Mouse (Mus musculus) limb, embryonic 13.5 days (tissue): ENCODE measurements at regions not wholly inside any gene's neighbourhood (a gene's known extent, or its start where the extent isn't known, plus 50 kb on each side); places are given as distances from the start of the nearest gene placed in this dataset.

Source experiments
- ATAC-seq: fragments of 200-750 bp; cut with Nextera tagmentation; 2 replicates; pipeline ENCODE4 v1.8.0; 2017; ENCODE audit warnings: low read depth, moderate number of reproducible peaks, moderate TSS enrichment; ENCODE audit not compliant: low FRiP score
- H3K27ac ChIP-seq: fragments of 300-500 bp; sonication (generic); 2 replicates; pipeline ENCODE4 v1.5.1; 2015; ENCODE audit warnings: inconsistent platforms, mild to moderate bottlenecking, moderate library complexity
- H3K27me3 ChIP-seq: fragments of 300-500 bp; sonication (generic); 2 replicates; pipeline ENCODE4 v1.6.1; 2015; ENCODE audit warnings: mild to moderate bottlenecking, inconsistent platforms
- H3K36me3 ChIP-seq: fragments of 300-500 bp; sonication (generic); 2 replicates; pipeline ENCODE4 v1.6.1; 2015; ENCODE audit warnings: inconsistent platforms, mild to moderate bottlenecking, moderate library complexity
- H3K4me1 ChIP-seq: fragments of 300-500 bp; sonication (generic); 2 replicates; pipeline ENCODE4 v1.6.1; 2015; ENCODE audit warnings: inconsistent platforms
- H3K4me2 ChIP-seq: fragments of 300-500 bp; sonication (generic); replicated peaks from 2 replicates; pipeline ENCODE4 v1.6.1; 2015; ENCODE audit warnings: inconsistent platforms, mild to moderate bottlenecking, moderate library complexity
- H3K4me3 ChIP-seq: fragments of 300-500 bp; sonication (generic); 2 replicates; pipeline ENCODE4 v1.5.1; 2015; ENCODE audit warnings: moderate library complexity, mild to moderate bottlenecking, inconsistent platforms
- H3K9ac ChIP-seq: fragments of 300-500 bp; sonication (generic); 2 replicates; pipeline ENCODE4 v1.6.1; 2015; ENCODE audit warnings: mild to moderate bottlenecking, inconsistent platforms
- H3K9me3 ChIP-seq: fragments of 300-500 bp; sonication (generic); 2 replicates; pipeline ENCODE4 v1.6.1; 2016; ENCODE audit warnings: inconsistent platforms
- WGBS: fragments of 180-500 bp; shearing (Covaris S2); methylation state at CpG from one replicate; pipeline ENCODE4 v1.1.7; 2015; 5-methylcytosine and 5-hydroxymethylcytosine counted together

GRCm38 (mm10) chr1:92337450-92337849, 136.2 kb downstream of the Ndufa10 start:
- no peak overlapping the region for H3K4me3 ChIP-seq
- no peak for ATAC-seq
- H3K4me1 ChIP-seq, result peaks cover 9% of the 10 kb centered on the region; the same call in 1 of the 2 replicates
- H3K36me3 ChIP-seq, result no peaks in the 10 kb centered on the region
- 18% methylated on average over 8 of the region's 8 CpGs for WGBS
- H3K9ac ChIP-seq, result no peak overlapping the region
- H3K27me3 ChIP-seq, result no peaks in the 10 kb centered on the region
- peaks cover 11% of the 10 kb centered on the region for H3K9me3 ChIP-seq
- H3K4me2 ChIP-seq, result no peak overlapping the region
- H3K27ac ChIP-seq, result peak overlapping the region; percentile 22; the same call in 1 of the 2 replicates

GRCm38 (mm10) chr1:92332248-92332584, 136.7 kb upstream of the Hdac4 start:
- WGBS, result 73% methylated on average over 7 of the region's 7 CpGs
- Histone ChIP-seq H3K4me3 (no peak overlapping the region), H3K36me3 (no peaks in the 10 kb centered on the region), H3K27me3 (no peaks in the 10 kb centered on the region), H3K9me3 (peaks cover 4% of the 10 kb centered on the region; the same call in 1 of the 2 replicates), H3K4me1 (peaks cover 15% of the 10 kb centered on the region), H3K9ac (no peak overlapping the region), H3K4me2 (no peak overlapping the region), H3K27ac (no peak overlapping the region)
- ATAC-seq, result no peak

- peaks cover 14% of the 10 kb centered on the region for H3K4me1 ChIP-seq
- no peaks in the 10 kb centered on the region for H3K36me3 ChIP-seq
- peaks cover 4% of the 10 kb centered on the region; the same call in 1 of the 2 replicates for H3K9me3 ChIP-seq
- 78% methylated on average over 5 of the region's 5 CpGs for WGBS
- H3K27me3 ChIP-seq, result no peaks in the 10 kb centered on the region
- H3K9ac ChIP-seq, result no peak overlapping the region
- H3K4me2 ChIP-seq, result no peak overlapping the region
- H3K4me3 ChIP-seq, result no peak overlapping the region
- no peak overlapping the region for H3K27ac ChIP-seq
- no peak for ATAC-seq
Observed at GRCm38 (mm10) chr1:92331559-92332247, 136.2 kb upstream of the Hdac4 start.

GRCm38 (mm10) chr1:92330181-92330580, 134.7 kb upstream of the Hdac4 start:
- H3K36me3 ChIP-seq, result no peaks in the 10 kb centered on the region
- no peaks in the 10 kb centered on the region for H3K27me3 ChIP-seq
- 0 out of 2 replicates have a peak overlapping the region, but pooled peaks have one; percentile 1 for H3K4me2 ChIP-seq
- no peak overlapping the region for H3K27ac ChIP-seq
- WGBS, result 79% methylated on average over 5 of the region's 5 CpGs
- no peak overlapping the region for H3K4me3 ChIP-seq
- peaks cover 18% of the 10 kb centered on the region for H3K4me1 ChIP-seq
- peaks cover 4% of the 10 kb centered on the region; the same call in 1 of the 2 replicates for H3K9me3 ChIP-seq
- H3K9ac ChIP-seq, result no peak overlapping the region
- no peak for ATAC-seq

- no peak for ATAC-seq
- Histone ChIP-seq H3K9ac (no peak overlapping the region), H3K9me3 (peaks cover 4% of the 10 kb centered on the region; the same call in 1 of the 2 replicates), H3K4me1 (peaks cover 18% of the 10 kb centered on the region), H3K4me2 (no peak overlapping the region), H3K27ac (no peak overlapping the region), H3K36me3 (no peaks in the 10 kb centered on the region), H3K27me3 (no peaks in the 10 kb centered on the region), H3K4me3 (no peak overlapping the region)
- WGBS, result 66% methylated on average over 7 of the region's 7 CpGs
Observed at GRCm38 (mm10) chr1:92329491-92329890, 134.0 kb upstream of the Hdac4 start.

GRCm38 (mm10) chr1:92327141-92327540, 131.6 kb upstream of the Hdac4 start:
- Histone ChIP-seq H3K4me3 (no peak overlapping the region), H3K4me1 (peaks cover 21% of the 10 kb centered on the region), H3K9ac (no peak overlapping the region), H3K27ac (no peak overlapping the region), H3K27me3 (no peaks in the 10 kb centered on the region), H3K4me2 (no peak overlapping the region), H3K36me3 (no peaks in the 10 kb centered on the region), H3K9me3 (no peaks in the 10 kb centered on the region)
- no peak for ATAC-seq
- WGBS, result 81% methylated on average over 6 of the region's 6 CpGs

GRCm38 (mm10) chr1:92325281-92325680, 129.8 kb upstream of the Hdac4 start:
- Histone ChIP-seq H3K27ac (no peak overlapping the region), H3K4me1 (peaks cover 18% of the 10 kb centered on the region), H3K9ac (no peak overlapping the region), H3K9me3 (no peaks in the 10 kb centered on the region), H3K4me3 (no peak overlapping the region), H3K4me2 (no peak overlapping the region), H3K36me3 (no peaks in the 10 kb centered on the region), H3K27me3 (no peaks in the 10 kb centered on the region)
- 81% methylated on average over 7 of the region's 7 CpGs for WGBS
- no peak for ATAC-seq

GRCm38 (mm10) chr1:92324091-92324950, 128.8 kb upstream of the Hdac4 start:
- no peak for ATAC-seq
- 65% methylated on average over 14 of the region's 14 CpGs for WGBS
- Histone ChIP-seq H3K4me3 (no peak overlapping the region), H3K9ac (no peak overlapping the region), H3K27ac (no peak overlapping the region), H3K4me1 (peaks cover 10% of the 10 kb centered on the region), H3K4me2 (no peak overlapping the region), H3K9me3 (no peaks in the 10 kb centered on the region), H3K27me3 (no peaks in the 10 kb centered on the region), H3K36me3 (no peaks in the 10 kb centered on the region)

GRCm38 (mm10) chr1:92317131-92317530, 121.6 kb upstream of the Hdac4 start:
- Histone ChIP-seq H3K9ac (no peak overlapping the region), H3K36me3 (no peaks in the 10 kb centered on the region), H3K27me3 (no peaks in the 10 kb centered on the region), H3K4me1 (peaks cover 7% of the 10 kb centered on the region; the same call in 1 of the 2 replicates), H3K27ac (no peak overlapping the region), H3K4me2 (no peak overlapping the region), H3K9me3 (no peaks in the 10 kb centered on the region), H3K4me3 (no peak overlapping the region)
- no peak for ATAC-seq
- 84% methylated on average over 4 of the region's 4 CpGs for WGBS

- H3K9ac ChIP-seq, result no peak overlapping the region
- no peak for ATAC-seq
- peaks cover 7% of the 10 kb centered on the region; the same call in 1 of the 2 replicates for H3K4me1 ChIP-seq
- WGBS, result 24% methylated on average over 10 of the region's 10 CpGs
- no peak overlapping the region for H3K4me3 ChIP-seq
- no peaks in the 10 kb centered on the region for H3K9me3 ChIP-seq
- no peaks in the 10 kb centered on the region for H3K27me3 ChIP-seq
- H3K36me3 ChIP-seq, result no peaks in the 10 kb centered on the region
- no peak overlapping the region for H3K4me2 ChIP-seq
- no peak overlapping the region for H3K27ac ChIP-seq
Observed at GRCm38 (mm10) chr1:92316191-92316723, 120.8 kb upstream of the Hdac4 start.

GRCm38 (mm10) chr1:92313001-92313597, 117.6 kb upstream of the Hdac4 start:
- 84% methylated on average over 16 of the region's 16 CpGs for WGBS
- no peak overlapping the region for H3K9ac ChIP-seq
- no peaks in the 10 kb centered on the region for H3K27me3 ChIP-seq
- H3K4me1 ChIP-seq, result peaks cover 7% of the 10 kb centered on the region; the same call in 1 of the 2 replicates
- no peak overlapping the region for H3K4me2 ChIP-seq
- H3K36me3 ChIP-seq, result no peaks in the 10 kb centered on the region
- no peaks in the 10 kb centered on the region for H3K9me3 ChIP-seq
- H3K27ac ChIP-seq, result no peak overlapping the region
- H3K4me3 ChIP-seq, result no peak overlapping the region
- no peak for ATAC-seq

- no peak overlapping the region for H3K27ac ChIP-seq
- no peaks in the 10 kb centered on the region for H3K36me3 ChIP-seq
- H3K4me3 ChIP-seq, result no peak overlapping the region
- H3K9ac ChIP-seq, result no peak overlapping the region
- WGBS, result 79% methylated on average over 2 of the region's 2 CpGs
- H3K4me2 ChIP-seq, result no peak overlapping the region
- ATAC-seq, result no peak
- H3K4me1 ChIP-seq, result no peaks in the 10 kb centered on the region
- no peaks in the 10 kb centered on the region for H3K9me3 ChIP-seq
- no peaks in the 10 kb centered on the region for H3K27me3 ChIP-seq
Observed at GRCm38 (mm10) chr1:92309883-92310282, 114.4 kb upstream of the Hdac4 start.
